Mouse (Mus musculus) CH12F3 (cell line): ENCODE data around the gene Nbr1.

Source experiments
- in situ Hi-C: fragments of 300-500 bp; cut with MboI; formaldehyde crosslinking; loops from 2 replicates; pipeline ENCODE4 v1.14.3; 2020; ENCODE audit warnings: low sequenced_read_pairs

The Nbr1 gene

DNA sequence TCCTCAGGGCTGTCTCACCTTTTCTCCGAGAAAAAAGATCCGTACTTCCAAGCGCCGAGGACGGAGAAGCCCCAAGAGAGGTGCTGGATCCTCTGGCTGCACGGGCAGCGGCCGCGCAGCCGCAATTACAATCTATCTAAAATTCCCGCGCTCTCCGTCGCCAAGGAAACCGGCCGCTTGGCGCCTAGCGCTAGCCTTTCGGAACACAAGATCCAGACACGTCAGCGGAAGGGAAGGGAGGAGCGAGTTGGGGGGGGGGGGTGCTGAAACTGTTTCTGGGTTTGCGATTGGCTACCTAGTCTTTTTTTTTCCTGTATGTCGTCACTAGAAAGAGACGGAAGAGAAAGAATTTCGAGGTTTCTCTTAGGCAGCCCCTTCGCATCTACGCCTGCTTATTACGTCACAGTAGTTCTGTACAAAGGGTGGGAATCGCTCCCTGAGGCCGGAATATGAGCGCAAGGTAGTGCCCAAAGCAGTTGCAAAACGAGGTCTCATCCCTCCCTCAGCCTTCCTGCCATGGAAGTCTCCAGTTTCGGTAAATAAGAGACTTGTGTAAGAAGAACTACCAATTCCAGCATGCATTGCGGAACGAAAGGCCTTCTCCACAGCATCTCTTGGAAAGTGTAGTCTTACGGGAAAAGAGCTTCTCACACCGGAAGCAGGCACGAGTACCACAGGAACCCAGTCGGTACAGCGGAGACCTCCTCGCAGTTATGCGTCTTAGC, at the start of gene Nbr1, which contains the start of gene Brca1:
Gene Nbr1, plus strand, starts transcription at position 399 of the 725 bp plus-strand sequence.
Gene Brca1, minus strand, starts transcription at position 205 of the 725 bp plus-strand sequence.
- in situ Hi-C loops, result no loop called here

DNA sequence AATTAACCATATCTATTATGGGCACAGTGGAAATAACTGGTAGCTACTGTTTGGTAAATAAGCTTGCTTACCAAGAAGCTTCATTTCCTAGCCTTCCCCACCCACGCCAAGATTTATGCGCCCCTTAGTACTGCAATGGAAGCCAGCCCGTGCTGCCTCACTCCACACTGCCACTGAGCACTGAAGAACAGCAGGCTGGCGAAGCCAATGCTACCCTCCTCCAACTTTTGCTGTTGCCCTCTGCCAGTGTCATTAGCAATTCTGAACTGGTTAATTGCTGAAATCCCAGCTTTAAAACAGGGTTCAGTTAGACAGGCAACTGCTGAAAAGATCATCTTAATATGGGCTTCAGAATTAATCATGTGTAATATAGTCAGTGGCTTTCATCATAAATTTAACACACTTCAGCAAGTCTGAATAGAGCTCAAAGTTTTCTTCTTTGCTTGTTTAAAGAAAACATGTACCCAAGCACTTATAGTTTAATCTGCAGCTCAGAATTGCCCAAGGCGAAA, 45.6 kb upstream of the Nbr1 start:
- in situ Hi-C loops, result no loop called here

GRCm38 (mm10) chr11:101507090-101507489, 44.9 kb upstream of the Nbr1 start:
- in situ Hi-C loops, result no loop called here

DNA sequence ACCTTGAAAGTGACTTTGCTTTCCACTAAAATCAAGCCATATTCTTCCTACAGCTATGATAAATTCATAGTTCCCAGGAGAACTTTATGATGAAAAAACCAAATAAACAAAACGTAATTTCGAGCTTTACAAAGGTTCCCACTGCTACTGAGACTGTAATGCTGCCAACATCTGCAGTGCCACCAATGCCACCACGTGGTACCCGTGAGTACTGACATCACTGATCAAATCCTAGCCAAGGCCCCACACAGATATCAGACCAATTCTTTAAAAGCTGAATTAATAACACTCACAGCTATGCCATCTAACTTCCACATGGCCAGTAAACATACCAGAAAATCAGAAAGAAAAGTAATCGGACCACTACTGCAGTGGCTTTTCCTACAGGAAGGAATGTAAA, 33.0 kb upstream of the Nbr1 start:
- in situ Hi-C loops, result no loop called here

DNA sequence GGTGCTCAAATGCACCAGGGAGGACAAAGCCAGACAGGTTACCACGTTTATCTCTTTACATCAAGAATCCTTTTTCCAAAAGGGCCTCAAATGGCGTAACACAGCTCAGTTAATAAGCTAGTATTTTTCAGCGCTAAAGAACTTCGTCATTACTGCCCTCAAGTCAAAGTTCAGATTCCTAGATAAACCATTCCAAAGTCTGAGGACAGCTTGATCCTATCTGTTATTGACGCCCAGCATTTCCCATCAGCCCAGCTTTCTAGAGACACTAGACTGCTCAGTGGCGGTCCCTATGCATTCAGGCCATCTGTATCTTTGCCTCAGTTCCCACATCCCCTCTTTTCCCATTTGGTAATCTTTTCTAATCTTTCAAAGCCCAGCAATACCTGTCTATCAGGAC, 32.6 kb upstream of the Nbr1 start:
- in situ Hi-C loops, result no loop called here

DNA sequence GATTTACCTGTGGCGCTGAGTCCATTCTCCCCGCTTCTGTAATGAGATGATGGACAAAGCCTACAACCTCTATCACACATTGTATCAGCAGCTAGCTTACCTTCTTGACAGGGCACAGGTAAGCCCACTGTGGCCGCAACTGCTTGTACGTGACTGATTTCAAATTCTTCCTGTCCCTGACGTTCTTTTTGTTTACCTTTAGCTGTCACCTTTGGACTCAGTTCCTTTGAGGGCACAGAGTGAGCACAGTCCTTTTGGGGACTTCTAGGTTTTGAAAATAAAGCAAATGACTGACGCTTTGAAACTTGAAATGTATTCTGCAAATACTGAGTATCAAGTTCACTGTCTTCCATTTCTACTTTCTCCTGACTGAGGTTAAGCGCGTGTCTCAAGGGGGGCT, 27.5 kb upstream of the Nbr1 start:
- in situ Hi-C loops, result no loop called here

- in situ Hi-C loops, result no loop called here
Measured at GRCm38 (mm10) chr11:101525056-101525455, 26.9 kb upstream of the Nbr1 start.

- in situ Hi-C loops, result no loop called here
Measured at GRCm38 (mm10) chr11:101525936-101526595, 25.9 kb upstream of the Nbr1 start.

- in situ Hi-C loops, result no loop called here
Measured at GRCm38 (mm10) chr11:101526686-101527085, 25.3 kb upstream of the Nbr1 start.

GRCm38 (mm10) chr11:101543533-101543932, 8.4 kb upstream of the Nbr1 start:
- in situ Hi-C loops, result no loop called here

DNA sequence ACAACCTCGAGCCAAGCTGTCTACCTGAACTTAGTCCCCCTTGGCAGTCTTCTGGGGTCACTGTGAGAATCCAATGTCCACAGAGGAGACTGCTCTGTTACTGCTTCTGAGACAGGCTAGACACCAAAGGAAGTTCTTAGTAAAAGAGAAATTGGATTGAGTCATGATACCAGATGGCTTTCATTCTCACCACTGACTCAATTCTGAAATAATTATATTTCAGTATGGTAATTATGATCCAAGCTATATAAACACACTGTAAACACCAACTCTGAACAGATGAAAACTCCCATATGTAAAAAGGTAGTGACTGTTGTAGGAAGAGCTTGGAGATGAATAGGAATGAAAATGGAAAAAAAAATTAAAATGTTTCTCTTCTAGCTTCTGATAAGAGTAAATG, 7.8 kb upstream of the Nbr1 start:
- in situ Hi-C loops, result no loop called here

DNA sequence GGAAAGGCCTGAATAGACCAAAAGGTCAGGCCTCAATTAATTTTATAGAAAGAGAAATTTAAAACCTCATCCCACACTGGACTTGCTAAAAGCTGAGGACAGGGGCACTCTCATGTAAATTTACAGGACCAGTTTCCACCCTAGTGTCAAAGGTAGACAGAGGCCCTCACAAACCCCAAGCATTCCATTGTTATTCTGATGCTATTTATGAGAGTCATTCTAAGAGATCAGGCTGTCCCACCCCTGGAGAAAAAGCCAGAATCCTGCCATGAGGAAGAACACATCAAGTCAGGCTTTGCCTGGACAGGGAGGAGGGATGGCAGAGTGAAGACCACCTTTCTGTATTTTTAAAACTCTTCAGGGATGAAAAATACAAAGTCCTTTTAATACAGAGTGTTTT, 3.4 kb upstream of the Nbr1 start:
- in situ Hi-C loops, result no loop called here

DNA sequence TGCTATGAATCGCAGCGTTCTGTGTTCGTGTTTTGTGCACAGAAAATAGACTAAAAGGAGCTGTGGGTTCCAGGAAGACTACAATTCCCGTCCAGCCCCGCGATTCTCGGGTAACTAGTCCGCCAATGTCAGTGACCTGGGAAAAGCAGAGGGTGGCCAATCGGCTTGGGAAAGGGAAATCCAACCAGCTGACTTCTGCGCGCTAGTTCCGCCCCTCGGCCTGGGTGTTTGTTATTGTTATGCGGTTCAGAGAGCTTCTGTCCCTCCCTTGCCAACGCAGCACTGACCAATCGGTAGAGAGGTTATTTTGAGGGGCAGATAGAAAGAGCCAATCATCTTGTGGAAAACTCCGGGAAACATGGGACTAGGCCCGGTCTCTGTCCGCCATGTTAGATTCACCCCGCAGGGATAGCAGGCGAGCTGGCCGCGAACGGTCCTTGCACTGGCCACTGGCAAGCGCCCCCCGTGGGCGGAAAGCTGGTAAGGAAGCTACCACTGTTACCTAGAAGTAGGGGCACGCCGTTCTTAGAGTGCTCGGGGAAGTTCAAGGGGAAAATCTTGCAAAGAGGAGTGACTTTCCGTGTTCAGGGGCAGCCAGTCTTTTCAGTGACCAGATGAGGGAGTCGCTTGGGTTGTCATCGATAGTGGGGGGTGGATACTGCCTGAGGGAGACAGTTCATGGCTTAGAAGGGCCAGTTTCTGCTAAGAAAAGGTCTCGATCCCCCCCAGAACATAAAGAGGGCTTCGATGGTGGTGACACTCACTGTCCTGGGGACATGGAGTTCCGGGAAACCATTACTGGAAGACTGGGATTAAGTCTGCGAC, 739 bp downstream of the Nbr1 start:
- in situ Hi-C loops, result no loop called here

GRCm38 (mm10) chr11:101553354-101553930, 1.5 kb downstream of the Nbr1 start:
- in situ Hi-C loops, result no loop called here

- in situ Hi-C loops, result no loop called here
Measured at GRCm38 (mm10) chr11:101556541-101556940, 4.6 kb downstream of the Nbr1 start.

GRCm38 (mm10) chr11:101556954-101557353, 5.0 kb downstream of the Nbr1 start:
- in situ Hi-C loops, result no loop called here

DNA sequence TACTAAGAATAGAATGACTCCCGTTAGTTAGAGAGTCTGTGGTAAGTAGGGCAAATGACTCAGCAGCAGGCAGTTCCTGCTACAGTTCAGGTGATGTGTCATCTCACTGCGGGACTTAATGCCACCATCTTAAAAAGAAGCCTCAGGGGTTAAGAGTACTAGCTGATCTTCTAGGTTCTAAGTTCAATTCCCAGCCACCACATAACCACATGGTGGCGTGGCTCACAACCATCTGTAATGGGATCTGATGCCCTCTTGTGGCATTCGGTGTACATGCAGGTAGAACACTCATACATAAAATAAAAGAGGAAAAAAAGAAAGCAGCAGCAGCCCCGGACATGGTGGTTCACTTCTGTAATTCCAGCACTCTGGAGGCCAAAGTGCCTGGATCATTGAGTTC, 10.4 kb downstream of the Nbr1 start:
- in situ Hi-C loops, result no loop called here

DNA sequence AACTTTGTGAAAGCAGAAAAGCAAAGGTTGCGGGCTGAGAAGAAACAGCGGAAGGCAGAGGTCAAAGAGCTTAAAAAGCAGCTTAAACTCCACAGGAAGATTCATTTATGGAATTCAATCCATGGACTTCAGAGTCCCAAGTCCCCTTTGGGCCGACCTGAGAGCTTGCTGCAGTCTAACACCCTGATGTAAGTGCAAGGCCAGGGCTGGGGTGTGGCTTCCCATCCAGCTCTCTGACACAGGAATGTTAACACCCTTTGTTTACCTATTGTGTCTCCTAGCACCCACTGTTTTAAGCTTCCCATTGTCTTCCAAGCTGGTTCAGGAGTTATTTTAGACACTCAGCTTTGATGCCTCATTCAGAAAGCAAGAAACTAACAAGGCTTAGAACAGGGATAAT, 16.5 kb downstream of the Nbr1 start:
- in situ Hi-C loops, result no loop called here

- in situ Hi-C loops, result no loop called here
Measured at GRCm38 (mm10) chr11:101576116-101576515, 24.2 kb downstream of the Nbr1 start.

DNA sequence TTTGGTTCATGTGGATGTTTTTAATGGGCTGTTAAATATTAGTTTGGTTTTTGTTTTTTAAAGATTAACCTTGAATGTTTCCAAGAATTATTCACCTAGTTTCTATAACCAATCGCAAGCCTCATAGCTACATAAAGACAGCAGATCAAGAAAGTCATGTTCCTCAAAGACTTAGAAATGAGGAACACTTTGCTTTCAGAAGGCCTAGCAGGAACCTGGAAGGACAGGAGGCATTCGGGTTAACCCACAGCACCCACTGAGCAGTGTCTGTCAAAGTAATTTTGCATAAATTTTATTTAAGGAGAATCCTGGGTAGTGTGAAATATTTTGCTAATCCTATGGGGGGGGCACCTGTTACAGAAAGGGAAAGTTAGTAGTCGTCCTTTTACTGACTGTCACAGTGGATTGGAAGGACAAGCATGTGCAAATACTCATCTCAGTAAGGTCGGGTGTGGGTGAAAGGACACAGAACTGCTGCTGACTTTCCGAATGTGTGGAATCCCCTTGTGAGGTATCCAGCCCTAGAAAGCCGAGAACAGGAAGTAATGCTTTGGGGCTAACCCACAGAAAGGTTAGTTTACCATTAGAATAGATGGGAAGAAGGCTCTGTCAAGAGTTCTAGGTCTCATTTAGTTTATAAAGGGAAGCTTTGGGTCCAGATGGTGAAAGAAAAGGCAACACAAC, 29.3 kb downstream of the Nbr1 start:
- in situ Hi-C loops, result no loop called here
